Mouse (Mus musculus) cerebellum, adult (tissue): ENCODE data around the gene Scin.
"Not testable (repeated sequence)": the region's sequence is repeated elsewhere in the genome, so short reads cannot be mapped to it uniquely, and the experiment has no call there.

ENCODE experiments used
- ATAC-seq: cut with Nextera tagmentation; 2 replicates; pipeline ENCODE4 v1.9.2; 2017; ENCODE audit warnings: mild to moderate bottlenecking, moderate library complexity, mixed read lengths; ENCODE audit not compliant: insufficient number of reproducible peaks, low FRiP score, low TSS enrichment

Gene Scin

DNA sequence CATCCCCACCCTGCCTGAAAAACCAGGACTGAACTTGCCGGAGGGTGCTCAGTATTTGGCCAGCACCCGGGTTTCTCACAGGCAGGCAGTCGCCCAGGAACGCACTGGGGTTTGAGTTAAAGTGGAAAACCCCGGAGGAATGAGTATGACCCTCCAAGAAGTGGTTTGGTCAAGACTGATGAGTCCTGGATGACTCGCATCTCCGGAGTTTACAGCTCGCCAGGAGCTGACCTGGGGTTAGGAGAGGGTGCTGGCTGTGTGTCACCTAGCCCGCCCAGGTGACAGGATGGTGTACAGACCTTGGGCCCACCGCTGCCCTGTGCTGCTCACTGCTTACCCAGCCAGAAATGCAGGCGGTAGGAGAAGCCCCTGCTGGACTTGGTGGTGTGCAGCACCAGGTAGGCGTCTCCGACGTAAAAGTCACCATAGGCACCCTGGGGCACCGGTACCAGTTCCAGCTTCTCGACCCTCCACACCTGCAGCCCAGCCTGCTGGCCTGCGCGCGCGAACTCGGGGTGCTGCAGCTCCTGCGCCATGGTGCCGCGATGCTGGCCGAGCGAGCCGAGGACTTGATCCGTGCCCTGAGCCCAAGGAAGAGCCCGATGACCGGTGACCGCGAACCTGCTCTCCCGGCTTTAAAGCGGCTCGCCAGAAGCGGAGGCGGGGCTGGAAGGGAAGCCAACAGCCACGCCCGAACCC, at the start of gene Scin:
Gene Scin, minus strand, starts transcription at position 656 of the 699 bp plus-strand sequence.
- 0 out of 2 replicates have a peak, but pooled peaks have one; percentile 31 for ATAC-seq

DNA sequence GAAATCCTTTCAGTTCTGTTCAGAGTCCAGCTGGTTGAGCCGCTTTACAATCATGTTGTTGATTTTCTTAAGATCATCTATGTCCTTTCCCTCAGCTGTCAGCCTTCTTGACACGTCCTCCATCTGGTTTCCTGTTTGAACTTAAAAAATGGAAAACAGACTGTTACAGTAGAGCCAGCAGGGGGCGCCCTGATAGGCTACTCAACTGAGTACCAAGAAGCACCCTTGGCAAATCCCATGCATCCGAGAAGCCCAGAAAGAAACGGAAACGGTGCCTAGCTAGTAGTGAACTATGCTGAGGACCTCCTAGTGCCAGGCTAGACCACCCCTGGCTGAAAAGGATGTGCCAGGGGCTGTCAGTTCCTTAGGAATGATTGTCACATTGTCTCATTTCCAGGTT, 43.1 kb upstream of the Scin start:
- no peak for ATAC-seq

DNA sequence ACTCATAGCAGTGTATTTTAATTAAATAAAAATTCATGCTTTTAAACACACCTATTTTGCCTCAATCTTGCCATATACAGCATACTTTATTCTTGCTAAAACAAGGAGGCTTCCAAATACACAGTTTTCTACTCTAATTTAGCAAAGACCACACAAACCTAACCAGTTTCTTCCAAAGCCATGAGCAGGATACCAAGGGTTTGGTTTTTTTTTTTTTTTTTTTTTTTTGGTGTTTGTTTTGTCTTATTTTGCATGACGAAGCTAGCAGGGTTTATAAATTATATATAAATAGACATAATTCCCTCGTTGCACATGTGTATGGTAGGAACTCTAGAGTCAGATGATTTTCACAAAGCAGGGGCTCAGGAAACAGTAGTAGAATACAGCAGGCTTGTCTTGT, 42.1 kb upstream of the Scin start:
- ATAC-seq, result no peak

DNA sequence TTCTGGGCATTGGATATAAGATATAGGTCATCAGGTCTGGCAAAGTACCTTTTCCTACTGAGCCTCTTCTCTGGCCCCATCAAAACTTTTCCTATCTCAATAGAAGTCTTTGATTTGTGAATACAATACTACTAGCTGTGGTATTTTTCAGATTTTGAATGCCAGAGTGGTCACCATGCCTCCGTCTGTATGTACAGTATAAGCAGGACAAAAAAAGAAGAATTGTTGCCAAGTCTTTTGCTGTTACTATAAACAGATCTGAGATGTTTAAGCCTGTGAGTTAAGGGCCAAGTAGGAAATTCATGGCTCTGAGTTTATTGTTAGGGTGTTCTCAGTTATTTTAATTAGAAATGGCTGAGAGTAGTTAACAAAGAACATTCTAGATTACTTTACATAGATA, 41.1 kb upstream of the Scin start:
- not testable (repeated sequence) for ATAC-seq

DNA sequence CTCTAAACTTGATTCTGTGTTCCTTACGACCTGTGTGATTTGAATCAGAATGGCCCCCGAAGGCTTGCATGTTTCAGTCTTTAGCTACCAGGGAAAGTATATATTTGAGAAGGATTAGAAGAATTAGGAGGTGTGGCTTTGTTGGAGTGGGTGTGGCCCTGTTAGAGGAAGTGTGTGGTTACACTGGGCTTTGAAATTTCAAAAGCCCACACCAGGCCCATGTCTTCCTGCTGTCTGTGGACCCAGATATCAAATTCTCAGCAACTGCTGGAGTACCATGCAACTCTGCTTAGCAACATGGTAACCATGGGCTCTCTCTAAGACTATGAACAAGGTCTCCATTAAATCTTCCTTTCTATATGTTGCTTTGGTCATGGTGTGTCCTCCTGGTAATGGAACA, 37.6 kb upstream of the Scin start:
- ATAC-seq, result no peak

DNA sequence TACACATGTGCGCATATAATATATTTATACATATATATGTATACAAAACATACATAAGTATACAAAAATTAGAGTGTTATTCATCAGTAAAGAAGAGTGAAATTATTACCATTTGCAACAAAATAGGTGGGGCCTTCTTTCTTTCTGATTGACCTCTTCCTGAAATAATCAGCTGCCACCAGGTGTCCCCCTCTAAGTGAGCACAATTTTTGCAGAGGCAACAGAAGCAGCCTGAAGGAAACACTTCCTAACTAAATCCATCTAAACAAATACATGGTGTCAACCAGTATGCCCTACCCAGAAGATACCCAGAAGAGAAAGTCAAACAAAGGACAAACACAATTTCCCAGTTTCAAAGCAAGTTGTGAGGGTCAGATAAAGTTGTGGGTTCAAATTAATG, 35.6 kb upstream of the Scin start:
- ATAC-seq, result no peak

DNA sequence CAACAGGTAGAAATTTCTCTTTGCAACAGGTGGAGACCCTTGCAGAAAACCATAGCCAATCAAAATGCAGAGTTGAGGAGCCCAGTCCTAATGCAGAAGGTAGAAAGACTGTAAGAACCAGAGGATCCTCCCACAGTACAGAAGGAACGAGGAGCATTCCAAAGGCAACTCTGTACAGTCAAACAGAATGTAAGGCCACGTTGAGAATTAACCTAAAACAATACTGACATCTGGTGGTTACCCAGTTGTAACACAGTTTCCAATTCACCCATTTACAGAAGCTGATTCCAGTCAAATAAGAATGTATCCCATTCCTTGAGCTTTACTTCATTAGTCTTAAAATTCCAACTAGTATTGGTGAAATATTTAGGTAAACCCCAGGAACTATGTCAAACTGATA, 30.6 kb upstream of the Scin start:
- ATAC-seq, result peak; percentile 70

DNA sequence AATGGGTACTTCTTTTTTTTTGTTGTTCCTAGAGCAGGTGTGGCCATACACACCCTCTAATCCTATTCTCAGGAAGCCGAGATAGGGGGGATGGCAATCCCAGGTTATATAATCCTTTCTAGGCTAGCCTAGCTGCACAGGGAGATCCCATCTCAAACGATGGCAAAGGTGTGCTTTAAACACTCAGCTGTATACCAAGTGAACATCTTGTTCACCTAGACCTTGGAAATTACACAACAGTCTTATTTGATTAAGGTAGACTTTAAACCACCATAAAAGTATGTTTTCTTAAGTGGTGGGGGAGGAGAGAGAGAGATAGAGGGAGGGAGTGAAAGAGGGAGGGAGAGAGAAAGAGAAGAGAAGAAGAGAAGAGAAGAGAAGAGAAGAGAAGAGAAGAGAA, 26.7 kb upstream of the Scin start:
- no peak for ATAC-seq

DNA sequence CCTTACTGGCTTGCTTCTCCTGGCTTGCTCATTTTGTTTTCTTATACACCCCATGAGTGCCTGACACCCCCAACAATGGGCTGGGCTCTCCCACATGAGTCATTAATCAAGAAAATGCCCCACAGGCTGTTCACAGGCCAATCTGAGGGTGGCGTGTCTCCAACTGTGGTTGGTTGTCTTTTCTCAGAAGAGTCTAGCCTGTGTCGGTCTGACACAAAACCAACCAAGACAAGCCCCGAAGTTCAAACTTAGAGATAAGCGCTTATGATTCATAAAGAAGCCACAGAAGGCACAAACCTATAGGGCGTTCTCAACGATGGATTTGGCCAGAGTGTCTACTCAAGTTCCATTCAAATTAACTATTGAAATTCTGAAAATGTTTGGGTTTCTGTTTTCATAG, 20.2 kb upstream of the Scin start:
- no peak for ATAC-seq

DNA sequence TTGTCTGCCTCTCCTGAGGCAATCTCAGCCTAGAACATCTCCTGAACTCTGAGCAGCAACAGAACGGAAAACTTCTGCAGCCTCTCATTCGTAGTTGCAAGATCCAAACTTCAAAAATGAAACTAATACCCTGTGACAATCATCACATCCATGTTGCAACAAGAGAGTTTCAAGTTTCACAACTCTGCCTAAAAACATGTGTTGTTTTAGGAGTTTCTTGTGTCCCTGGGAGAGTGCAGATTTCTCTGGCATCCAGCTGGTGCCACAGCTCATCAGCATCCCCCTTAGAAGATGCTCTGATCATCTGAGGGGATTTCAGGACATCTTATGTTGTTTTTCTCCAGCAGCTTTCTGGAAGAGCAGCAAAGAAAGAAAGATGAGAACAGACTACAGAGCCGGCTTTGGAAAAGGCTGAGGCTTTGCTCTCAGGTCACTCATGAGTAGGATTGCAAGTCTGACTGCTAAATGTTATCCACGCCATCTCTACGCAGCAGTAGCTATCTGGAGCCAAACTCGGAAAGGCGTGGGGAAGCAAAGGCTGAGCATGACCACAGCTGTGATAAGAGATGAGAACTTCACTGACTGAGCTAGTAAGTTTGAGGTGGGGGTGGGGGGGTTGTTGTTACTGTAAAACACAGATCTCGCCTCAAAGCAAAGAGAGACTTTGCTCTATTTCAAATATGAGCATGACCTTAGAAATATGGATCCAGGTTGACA, 18.5 kb upstream of the Scin start:
- ATAC-seq, result no peak

DNA sequence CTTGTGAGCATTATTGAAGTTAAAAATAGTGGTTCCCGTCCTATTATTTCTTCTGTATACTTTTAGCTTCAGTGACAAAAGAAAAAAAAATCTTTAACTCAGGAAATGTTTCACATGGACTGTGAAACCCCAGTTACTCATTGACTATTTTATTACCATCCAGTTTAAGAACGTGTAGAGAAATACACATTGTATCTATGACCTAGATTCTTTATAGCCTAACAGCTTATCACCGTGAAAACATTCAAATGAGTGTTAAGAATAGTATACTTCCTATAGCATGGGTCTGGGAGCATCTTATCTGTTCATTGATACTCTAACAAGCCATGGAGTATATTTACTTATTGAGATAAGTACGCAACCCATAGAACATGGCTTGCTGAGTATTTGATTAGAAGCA, 13.3 kb upstream of the Scin start:
- no peak for ATAC-seq

DNA sequence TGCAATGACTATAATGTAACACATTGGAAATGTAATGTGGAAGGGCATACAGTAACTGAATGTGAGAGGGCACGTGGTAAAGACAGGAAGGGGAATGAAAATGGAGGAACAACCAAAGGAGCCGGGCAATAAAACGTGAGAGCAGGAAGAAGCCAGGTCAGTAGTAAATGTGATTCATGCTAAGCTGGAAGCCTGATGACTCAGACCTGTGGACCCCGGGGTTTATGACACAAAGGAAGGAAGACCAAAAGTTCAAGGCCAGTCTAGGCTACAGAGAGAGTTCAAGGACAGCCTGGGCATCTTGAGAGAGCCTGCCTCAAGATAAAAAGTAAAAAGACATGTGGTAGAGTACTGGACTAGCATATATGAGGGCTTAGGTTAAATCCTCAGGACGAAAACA, 12.5 kb upstream of the Scin start:
- no peak for ATAC-seq

DNA sequence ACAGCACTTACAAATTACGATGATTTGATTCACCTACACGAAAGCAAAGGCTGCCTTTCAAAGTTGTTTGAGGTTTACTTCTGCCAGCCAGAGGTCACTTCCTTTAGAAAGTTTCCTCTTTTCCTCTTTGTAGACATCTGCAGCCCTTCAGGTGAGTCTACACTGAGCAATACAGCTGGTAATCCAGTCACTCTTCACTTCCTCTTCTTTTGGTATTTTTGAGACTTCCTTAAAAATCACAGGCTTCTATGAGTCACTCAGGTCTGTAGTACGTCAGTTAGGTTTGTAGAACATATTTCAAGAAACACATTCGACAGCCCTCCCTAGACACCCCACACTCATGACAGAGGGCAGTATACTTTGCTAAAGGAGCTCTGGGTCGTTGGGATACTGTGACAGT, 6.7 kb upstream of the Scin start:
- no peak for ATAC-seq

DNA sequence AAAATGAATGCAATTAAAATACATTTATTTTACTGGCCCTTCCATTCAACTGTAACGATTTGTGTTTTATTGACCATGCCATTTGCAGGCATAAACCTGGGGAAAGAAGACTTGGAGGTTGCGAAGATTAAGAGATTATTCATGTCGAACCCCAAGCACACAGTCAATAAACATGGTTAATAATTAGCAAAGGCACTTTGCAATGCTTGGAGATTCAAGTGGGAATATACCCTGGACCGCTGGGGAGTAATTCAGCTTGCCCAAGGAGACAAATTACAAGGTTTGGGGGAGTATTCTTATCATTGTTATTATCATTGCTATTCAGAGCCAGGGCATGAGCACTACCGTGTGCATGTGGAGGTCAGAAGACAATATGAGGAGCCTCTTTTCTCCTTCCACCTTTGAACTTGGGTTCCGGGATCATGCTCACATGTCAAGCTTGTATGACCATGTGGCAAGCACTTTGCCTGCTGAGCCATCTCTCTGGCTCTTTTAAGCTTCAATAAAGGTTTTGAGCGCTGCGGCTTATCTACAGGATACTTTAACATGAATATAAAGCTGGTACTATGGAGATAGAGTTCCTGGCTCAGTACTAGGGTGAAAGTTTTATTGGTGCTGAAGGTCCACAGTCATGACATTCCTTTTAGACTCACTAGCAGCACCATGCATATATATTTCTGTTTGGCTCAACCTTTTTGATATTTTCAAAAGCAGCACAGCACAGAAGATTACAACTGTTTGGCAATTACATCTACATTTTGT, 5.6 kb upstream of the Scin start:
- ATAC-seq, result no peak

DNA sequence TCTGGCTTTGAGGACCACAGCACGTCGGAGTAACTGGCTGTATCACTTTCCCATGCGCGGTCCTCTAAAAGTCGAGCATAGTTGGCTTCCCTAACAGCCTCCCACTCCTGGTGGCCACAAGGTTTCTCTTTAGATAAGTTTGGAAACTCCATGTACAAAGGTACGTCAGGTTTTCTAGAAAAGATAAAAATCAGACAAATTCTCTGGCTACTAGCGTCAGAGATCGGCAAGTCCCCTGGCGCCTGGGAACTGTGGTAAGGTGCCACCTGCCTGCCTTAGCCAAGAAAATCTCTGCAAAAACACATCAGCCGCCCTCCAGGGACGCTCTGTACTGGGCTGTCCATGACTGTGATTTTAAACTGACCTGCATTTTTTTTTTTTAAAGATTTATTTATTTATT, 501 bp upstream of the Scin start:
- ATAC-seq, result no peak

DNA sequence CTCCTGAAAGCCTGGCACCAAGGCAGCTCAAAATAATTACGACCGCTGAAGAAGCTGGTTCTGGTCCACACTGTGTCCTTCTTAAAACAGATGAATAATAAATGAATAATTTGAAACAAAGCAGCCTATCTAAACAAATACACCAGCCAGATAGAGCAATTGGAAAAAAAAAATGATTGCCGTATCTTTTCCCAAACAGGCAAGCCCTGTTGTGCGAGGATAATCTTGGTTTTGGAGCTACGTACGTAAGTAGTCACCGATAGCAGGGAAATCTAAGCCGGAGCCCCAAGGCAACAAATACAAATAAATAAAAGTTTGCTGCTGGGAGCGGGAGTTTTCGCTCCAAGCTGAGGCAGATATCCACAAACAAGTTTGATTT, 845 bp downstream of the Scin start:
- no peak for ATAC-seq

DNA sequence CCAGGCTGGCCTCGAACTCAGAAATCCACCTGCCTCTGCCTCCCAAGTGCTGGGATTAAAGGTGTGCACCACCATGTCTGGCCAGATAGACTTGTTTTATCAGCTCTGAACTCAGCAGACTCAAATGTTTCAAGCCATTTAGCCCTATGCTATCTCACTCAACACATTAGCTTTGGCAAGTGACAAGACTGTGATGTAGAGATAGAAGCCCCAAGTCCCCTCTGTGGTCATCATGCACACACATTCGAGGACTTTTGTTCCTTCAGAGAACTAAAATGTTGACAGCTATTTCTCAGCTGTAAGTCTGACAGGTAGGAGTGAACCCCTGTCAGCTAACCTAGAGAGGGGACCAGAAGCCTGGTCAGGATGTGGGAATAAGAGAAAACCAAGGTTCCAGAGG, 15.2 kb downstream of the Scin start:
- ATAC-seq, result no peak

DNA sequence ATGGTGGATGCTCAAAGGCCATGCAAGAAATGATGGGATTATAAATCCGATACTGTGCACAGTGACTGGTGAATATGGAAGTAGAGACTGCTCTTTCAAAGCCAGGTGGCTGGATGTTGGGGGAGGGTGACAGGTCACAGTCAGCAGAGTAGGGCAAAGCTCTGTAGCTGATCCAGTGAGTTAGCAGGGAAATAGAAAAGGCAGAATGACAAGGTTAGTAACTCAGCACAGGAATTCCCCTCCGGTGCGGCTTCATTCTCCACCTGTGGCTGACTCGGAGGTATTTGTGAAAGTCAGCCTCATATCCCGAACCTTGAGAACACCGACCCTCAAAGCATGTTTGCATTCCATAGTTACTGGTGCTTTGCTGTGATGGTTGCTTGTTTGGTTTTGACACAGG, 17.0 kb downstream of the Scin start:
- no peak for ATAC-seq

DNA sequence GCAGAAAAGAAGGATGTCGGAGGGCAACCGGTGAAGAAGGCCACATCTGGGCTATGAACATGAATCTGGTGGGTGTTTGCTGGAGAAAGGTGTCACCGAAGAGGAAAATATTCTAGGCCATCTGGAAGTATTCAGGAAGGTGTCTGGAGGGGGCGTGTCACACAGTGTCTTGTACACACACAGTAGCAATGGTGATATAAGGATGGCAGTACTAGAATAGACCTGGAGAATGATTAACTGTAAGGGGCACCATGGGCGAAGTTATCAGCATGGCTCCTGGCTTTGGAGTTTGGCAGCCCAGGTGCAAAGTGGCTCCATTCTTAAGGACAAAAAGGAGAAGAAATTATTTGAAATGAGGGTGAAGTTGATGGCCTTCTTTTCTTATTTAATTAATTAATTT, 17.8 kb downstream of the Scin start:
- ATAC-seq, result no peak

DNA sequence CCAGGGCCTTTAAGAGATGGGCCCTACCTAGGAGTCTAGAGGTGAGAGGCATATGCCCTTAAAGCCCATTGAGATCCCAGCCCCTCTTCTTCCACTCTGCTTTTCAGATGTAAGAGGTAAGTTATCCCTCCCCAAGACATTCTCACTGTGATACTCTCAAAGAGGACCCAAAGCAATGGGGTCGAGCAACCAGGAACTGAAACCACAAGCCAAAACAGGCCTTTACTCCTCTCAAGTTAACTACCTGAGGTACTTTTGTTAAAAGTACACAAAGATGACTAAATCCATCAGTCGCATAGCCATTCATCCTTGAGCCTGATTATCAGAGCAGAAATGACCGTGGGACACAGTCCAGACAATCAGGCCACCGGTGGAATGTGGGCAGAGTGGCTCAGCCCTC, 19.1 kb downstream of the Scin start:
- no peak for ATAC-seq

DNA sequence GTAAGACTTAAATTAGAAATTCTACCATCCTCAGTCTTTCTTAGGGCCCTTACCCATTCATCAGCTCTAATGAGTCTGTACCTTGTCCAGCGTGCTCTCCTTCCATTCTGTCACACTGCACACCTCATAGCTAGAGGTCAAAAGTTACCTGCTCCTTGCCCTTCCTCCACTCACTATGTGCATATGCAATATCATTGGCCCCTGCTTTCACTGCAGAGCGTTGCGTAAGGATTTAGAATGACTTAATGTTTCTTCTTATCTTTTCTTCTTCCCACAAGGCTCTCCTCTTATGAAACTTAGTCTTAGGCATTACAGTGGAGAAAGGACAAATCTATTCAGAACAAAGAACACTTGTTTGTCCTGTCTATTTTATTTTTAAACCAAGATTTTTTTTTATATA, 20.0 kb downstream of the Scin start:
- ATAC-seq, result no peak

DNA sequence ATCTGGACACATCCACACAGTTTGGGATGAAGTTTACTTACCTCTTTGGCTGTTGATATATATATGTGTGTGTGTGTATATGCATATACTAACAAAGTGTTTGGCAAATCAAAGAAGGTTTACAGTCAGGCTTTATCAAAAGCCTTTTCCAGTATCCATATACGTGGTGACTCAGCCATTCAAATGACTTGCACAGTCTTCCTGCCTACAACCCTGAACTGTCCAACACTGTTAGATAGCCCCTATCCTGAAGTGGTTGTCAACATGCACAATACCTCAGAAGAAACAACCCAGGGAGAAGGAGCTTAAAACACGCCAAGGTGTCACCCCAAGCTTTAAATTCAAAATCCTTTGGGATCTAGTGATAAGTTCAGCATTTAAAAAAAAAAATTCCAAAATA, 20.4 kb downstream of the Scin start:
- no peak for ATAC-seq
